Mouse (Mus musculus) CD4-positive, CD25-positive, alpha-beta regulatory T cell, adult 4 months (primary cell): Measurements from ENCODE around the gene Gnai2. TPM values are rescaled to one million over a fixed set of nuclear protein-coding genes. Genes with fewer than 3 reads are reported as not detected.

Source experiments
- ATAC-seq: one replicate; pipeline ENCODE4 v1.8.0; 2017
- polyA plus RNA-seq, 2 experiments: library from polyadenylated mRNA; unstranded; fragments of 100-300 nt; shearing (Covaris generic); gene quantifications; one replicate each; pipeline ENCODE4 v1.2.1; 2017

The Gnai2 gene
- polyA plus RNA-seq: 100 to 1,000 TPM; 120 to 139 TPM

- ATAC-seq: peak; percentile 85
These were observed at the start of gene Gnai2 for GRCm38 (mm10) chr9:107635279-107636028. Gene Gnai2, minus strand, starts transcription at chr9:107635367.

GRCm38 (mm10) chr9:107682405-107682804 lies 47.2 kb upstream of the Gnai2 start:
- no peak for ATAC-seq

GRCm38 (mm10) chr9:107679501-107679900 lies 44.3 kb upstream of the Gnai2 start, which contains the start of gene Gnat1:
Gene Gnat1, minus strand, starts transcription at chr9:107679712.
- no peak for ATAC-seq

- no peak for ATAC-seq
These were observed 43.7 kb upstream of the Gnai2 start for GRCm38 (mm10) chr9:107678861-107679260.

- peak; percentile 55 for ATAC-seq
These were observed 42.8 kb upstream of the Gnai2 start for GRCm38 (mm10) chr9:107677819-107678526.

GRCm38 (mm10) chr9:107677091-107677784 lies 42.1 kb upstream of the Gnai2 start:
- peak; percentile 47 for ATAC-seq

- no peak for ATAC-seq
These were observed 41.1 kb upstream of the Gnai2 start for GRCm38 (mm10) chr9:107676302-107676701.

- peak; percentile 60 for ATAC-seq
These were observed 40.6 kb upstream of the Gnai2 start for GRCm38 (mm10) chr9:107675671-107676301.

- ATAC-seq: no peak
These were observed 39.7 kb upstream of the Gnai2 start for GRCm38 (mm10) chr9:107674609-107675429.

- no peak for ATAC-seq
These were observed 35.1 kb upstream of the Gnai2 start for GRCm38 (mm10) chr9:107670259-107670658.

GRCm38 (mm10) chr9:107669480-107669945 lies 34.3 kb upstream of the Gnai2 start, which contains the start of gene Slc38a3:
Gene Slc38a3, minus strand, starts transcription at chr9:107669530.
- ATAC-seq: no peak

- ATAC-seq: no peak
These were observed 33.7 kb upstream of the Gnai2 start for GRCm38 (mm10) chr9:107668916-107669315.

- no peak for ATAC-seq
These were observed 32.8 kb upstream of the Gnai2 start for GRCm38 (mm10) chr9:107668011-107668410.

- no peak for ATAC-seq
These were observed 32.1 kb upstream of the Gnai2 start for GRCm38 (mm10) chr9:107667219-107667618.

GRCm38 (mm10) chr9:107666751-107667205 lies 31.6 kb upstream of the Gnai2 start:
- ATAC-seq: no peak

- no peak for ATAC-seq
These were observed 30.1 kb upstream of the Gnai2 start for GRCm38 (mm10) chr9:107665308-107665707.

- ATAC-seq: no peak
These were observed 28.4 kb upstream of the Gnai2 start for GRCm38 (mm10) chr9:107663525-107663924.

- no peak for ATAC-seq
These were observed 27.2 kb upstream of the Gnai2 start for GRCm38 (mm10) chr9:107662342-107662741.

GRCm38 (mm10) chr9:107660777-107661176 lies 25.6 kb upstream of the Gnai2 start:
- ATAC-seq: no peak

GRCm38 (mm10) chr9:107659961-107660360 lies 24.8 kb upstream of the Gnai2 start:
- no peak for ATAC-seq

GRCm38 (mm10) chr9:107659551-107659950 lies 24.4 kb upstream of the Gnai2 start:
- no peak for ATAC-seq

- no peak for ATAC-seq
These were observed 22.9 kb upstream of the Gnai2 start for GRCm38 (mm10) chr9:107658096-107658495.
